Mouse (Mus musculus) adrenal gland, postnatal 25 days (tissue): ENCODE results near the gene Cenph. TPM values are rescaled to one million over a fixed set of nuclear protein-coding genes. Genes with fewer than 3 reads are reported as not detected.
"Not testable (repeated sequence)": the region's sequence is repeated elsewhere in the genome, so short reads cannot be mapped to it uniquely, and the experiment has no call there.

Experiments
- DNase-seq: peaks from one replicate; pipeline ENCODE4 v3.0.0; 2021; ENCODE audit warnings: mixed read lengths
- long read RNA-seq: library from polyadenylated mRNA; stranded (forward); transcript quantifications from one replicate; pipeline ENCODE4 v2.0.0, GENCODE M21; 2021
- total RNA-seq: library from RNA; stranded (reverse); gene quantifications from 2 replicates; pipeline ENCODE4 v1.2.3, GENCODE M21; 2021

Cenph gene
- total RNA-seq = 2.1 and 2.5 TPM in 2 replicates
- long read RNA-seq, partial matches to known transcripts = 0 of 4 reads
- long read RNA-seq, other reads (novel, unspliced or antisense) = 2 of 4 reads

GRCm38 (mm10) chr13:100775252-100776055 lies at the start of gene Cenph:
TSS of gene Cenph (minus strand) at chr13:100775899.
- peak; percentile 87 for DNase-seq

GRCm38 (mm10) chr13:100824916-100825315 lies 49.2 kb upstream of the Cenph start:
- DNase-seq = no peak

- DNase-seq = no peak
Measured at GRCm38 (mm10) chr13:100824306-100824705, 48.6 kb upstream of the Cenph start.

- no peak for DNase-seq
Measured at GRCm38 (mm10) chr13:100823863-100824262, 48.2 kb upstream of the Cenph start.

GRCm38 (mm10) chr13:100814451-100814850 lies 38.8 kb upstream of the Cenph start:
- no peak for DNase-seq

GRCm38 (mm10) chr13:100805776-100806175 lies 30.1 kb upstream of the Cenph start:
- no peak for DNase-seq

- DNase-seq = no peak
Measured at GRCm38 (mm10) chr13:100797171-100797570, 21.5 kb upstream of the Cenph start.

GRCm38 (mm10) chr13:100789083-100789482 lies 13.4 kb upstream of the Cenph start:
- DNase-seq = no peak

GRCm38 (mm10) chr13:100788057-100788456 lies 12.4 kb upstream of the Cenph start:
- DNase-seq = not testable (repeated sequence)

GRCm38 (mm10) chr13:100787316-100788010 lies 11.8 kb upstream of the Cenph start:
- no peak for DNase-seq

GRCm38 (mm10) chr13:100786414-100786867 lies 10.7 kb upstream of the Cenph start, which contains the start of gene Ccnb1:
TSS of gene Ccnb1 (minus strand) at chr13:100786570.
- peak; percentile 93 for DNase-seq

- DNase-seq = no peak
Measured at GRCm38 (mm10) chr13:100785806-100786413, 10.2 kb upstream of the Cenph start.

GRCm38 (mm10) chr13:100777491-100777890 lies 1.8 kb upstream of the Cenph start:
- no peak for DNase-seq

GRCm38 (mm10) chr13:100776710-100777109 lies 1.0 kb upstream of the Cenph start:
- DNase-seq = no peak

GRCm38 (mm10) chr13:100776056-100776419 lies 339 bp upstream of the Cenph start:
- DNase-seq = no peak

- DNase-seq = no peak
Measured at GRCm38 (mm10) chr13:100774704-100775103, 995 bp downstream of the Cenph start.

- no peak for DNase-seq
Measured at GRCm38 (mm10) chr13:100755329-100755728, 20.4 kb downstream of the Cenph start.

GRCm38 (mm10) chr13:100754186-100754585 lies 21.5 kb downstream of the Cenph start:
- no peak for DNase-seq

- no peak for DNase-seq
Measured at GRCm38 (mm10) chr13:100753011-100753410, 22.7 kb downstream of the Cenph start.

GRCm38 (mm10) chr13:100752529-100752928 lies 23.2 kb downstream of the Cenph start:
- DNase-seq = no peak

- no peak for DNase-seq
Measured at GRCm38 (mm10) chr13:100751402-100751801, 24.3 kb downstream of the Cenph start.

- no peak for DNase-seq
Measured at GRCm38 (mm10) chr13:100750799-100751198, 24.9 kb downstream of the Cenph start.

GRCm38 (mm10) chr13:100748638-100749037 lies 27.1 kb downstream of the Cenph start:
- DNase-seq = no peak
